Mouse (Mus musculus) mouse trophoblast stem cell (cell line): Measurements from ENCODE around the gene Zfp668.
"Not testable (repeated sequence)": the region's sequence is repeated elsewhere in the genome, so short reads cannot be mapped to it uniquely, and the experiment has no call there.

ENCODE experiments used
- in situ Hi-C, 2 experiments: fragments of 300-500 bp; cut with MseI, MboI; formaldehyde crosslinking; loops; 2 replicates in 1 of 2; 3 replicates in 1 of 2; pipeline ENCODE4 v1.15.1; 2025

Gene Zfp668

DNA sequence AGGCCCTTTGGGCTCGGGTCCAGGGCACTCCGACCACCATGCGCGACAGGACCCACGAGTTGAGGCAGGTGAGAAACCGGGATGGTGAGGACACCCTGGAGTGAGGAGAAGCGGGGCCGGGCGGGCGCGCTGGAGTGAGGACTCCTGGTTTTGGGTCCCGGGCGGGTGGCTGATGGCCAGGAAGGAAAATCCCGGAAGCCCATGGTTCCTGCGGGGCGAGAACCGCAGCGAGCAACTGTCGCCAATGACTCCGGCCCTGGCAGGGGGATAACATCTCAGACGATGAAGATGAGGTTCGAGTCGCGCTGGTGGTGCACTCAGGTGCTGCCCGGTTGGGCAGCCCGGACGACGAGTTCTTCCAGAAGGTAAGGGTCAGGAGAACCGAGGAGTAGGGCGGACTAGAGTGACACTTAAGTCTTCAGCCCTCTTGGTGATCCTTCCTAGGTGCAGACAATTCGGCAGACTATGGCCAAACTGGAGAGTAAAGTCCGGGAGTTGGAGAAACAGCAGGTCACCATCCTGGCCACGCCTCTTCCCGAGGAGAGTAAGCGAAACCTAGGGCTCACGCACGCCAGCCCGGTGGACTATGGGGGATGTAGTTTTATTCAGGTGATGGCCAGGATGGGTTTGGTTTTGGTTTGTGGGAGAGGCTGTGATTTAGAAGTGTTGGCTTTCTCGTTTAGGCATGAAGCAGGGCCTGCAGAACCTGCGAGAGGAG, 34.5 kb downstream of the Zfp668 start:
- in situ Hi-C loops, result no loop called here

DNA sequence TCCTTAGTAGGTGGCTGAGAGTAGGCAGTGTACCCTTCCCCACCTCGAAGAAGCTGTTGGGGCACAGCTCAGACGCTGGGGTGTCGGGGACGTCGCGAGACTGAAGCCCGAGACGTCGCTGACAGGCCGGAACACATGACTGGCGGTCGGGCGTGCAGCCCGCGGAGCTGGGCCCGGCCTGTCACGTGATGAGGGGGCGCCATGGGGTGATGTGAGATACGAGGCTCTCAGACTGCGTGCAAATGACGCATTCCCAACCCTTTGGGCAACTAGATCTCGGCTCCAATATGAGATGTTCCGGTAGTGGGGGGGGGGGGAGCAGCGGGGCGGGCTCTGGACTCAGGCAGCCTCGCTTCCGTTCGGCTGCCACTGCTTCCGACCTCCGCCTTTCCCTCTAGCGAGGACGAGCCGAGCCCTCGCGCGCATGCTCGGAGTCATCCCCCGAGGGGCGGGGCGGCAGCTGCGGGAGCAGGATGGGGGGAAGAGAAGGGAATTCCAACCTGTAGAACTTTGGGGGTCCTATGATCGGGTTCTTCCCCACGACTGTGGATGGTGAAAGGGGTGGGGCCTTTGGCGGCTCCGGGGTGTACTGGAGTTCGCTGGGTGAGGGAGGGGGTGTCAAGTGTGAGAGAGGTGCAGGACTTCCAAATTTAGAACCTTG, 35.2 kb downstream of the Zfp668 start:
- in situ Hi-C loops, result no loop called here

DNA sequence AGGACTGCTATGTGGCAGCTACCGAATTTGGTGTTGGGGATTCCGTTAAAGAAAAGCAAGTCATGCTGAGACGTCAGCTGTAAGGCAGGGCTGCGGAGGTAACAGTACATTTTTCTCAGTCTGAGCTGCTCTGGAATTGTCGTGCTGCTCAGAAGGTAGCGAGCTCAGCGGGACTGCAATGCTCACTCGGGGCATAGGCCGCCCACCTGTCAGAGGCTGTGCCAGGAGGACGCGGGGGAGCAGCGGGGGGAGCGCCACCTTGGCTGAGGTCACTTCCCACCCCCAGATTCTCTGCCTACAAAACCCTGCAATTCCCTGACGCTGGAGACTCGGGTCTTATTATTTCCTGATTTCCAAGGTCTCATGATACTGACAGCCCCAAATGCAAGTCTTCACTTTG, 35.7 kb downstream of the Zfp668 start:
- in situ Hi-C loops, result no loop called here

DNA sequence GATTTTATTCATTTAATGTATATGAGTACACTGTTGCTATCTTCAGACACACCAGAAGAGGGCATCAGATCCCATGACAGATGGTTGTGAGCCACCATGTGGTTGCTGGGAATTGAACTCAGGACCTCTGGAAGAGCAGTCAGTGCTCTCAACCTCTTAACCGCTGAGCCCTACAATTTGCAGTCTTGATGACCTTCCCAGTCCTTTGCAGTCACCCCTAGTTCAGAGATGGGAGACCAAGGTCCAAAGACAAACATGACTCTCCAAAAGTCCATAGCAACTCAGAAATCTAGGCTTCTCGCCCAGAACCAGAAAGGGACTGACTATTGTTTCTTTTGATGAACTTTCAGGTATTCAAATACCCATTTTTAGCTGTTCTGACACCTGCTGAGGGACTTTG, 36.6 kb downstream of the Zfp668 start:
- in situ Hi-C loops, result not testable (repeated sequence)

DNA sequence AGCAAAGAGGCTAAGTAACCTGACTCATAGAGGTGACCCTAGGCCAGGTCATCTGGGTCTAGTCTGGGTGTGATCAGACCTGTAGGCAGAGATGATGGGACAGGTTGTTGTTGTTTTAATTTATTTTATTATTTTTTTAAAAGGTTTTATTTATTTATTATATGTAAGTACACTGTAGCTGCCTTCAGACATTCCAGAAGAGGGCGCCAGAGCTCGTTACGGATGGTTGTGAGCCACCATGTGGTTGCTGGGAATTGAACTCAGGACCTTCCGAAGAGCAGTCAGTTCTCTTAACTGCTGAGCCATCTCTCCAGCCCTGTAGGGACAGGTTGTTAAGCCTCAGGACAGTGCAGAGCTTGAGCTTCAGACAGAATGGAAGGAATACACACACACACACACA, 38.8 kb downstream of the Zfp668 start:
- in situ Hi-C loops, result not testable (repeated sequence)

DNA sequence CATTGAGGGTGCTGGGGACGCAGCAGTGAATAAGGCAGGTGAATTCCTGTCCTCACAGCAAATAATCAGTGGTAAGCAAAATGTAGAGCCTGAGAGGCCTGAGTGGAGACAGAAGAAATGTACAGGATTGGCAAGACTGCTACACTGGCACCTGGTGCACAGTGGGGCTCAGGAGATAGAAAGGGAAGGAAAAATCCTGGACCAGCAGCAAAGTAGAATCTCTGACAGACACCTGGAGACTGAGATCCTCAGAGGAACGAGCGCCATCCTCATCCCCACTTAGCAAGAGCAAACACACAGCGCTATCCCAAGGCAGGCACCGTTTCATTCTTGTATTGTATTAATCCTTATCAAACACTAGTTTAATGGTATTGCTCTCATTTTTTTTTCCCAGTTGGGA, 39.2 kb downstream of the Zfp668 start:
- in situ Hi-C loops, result no loop called here

DNA sequence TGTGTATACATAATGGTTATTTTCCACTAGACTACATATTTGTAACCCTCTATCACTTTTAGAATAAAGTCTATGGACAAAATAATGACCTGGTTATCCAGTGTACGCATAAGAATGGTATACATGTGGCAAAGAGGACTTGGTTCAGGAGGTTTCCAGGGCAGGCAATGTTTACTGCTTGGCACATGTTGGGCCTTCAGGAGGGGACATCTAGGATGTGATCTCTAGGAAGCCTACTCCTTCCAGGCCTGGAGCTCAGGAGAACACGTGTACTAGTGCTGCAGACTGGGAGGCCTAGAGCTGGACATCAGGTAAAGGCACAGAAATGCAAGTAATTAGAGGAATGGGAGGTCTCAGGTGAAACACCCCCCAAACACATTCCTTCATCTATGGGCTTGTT, 41.1 kb downstream of the Zfp668 start:
- in situ Hi-C loops, result no loop called here

DNA sequence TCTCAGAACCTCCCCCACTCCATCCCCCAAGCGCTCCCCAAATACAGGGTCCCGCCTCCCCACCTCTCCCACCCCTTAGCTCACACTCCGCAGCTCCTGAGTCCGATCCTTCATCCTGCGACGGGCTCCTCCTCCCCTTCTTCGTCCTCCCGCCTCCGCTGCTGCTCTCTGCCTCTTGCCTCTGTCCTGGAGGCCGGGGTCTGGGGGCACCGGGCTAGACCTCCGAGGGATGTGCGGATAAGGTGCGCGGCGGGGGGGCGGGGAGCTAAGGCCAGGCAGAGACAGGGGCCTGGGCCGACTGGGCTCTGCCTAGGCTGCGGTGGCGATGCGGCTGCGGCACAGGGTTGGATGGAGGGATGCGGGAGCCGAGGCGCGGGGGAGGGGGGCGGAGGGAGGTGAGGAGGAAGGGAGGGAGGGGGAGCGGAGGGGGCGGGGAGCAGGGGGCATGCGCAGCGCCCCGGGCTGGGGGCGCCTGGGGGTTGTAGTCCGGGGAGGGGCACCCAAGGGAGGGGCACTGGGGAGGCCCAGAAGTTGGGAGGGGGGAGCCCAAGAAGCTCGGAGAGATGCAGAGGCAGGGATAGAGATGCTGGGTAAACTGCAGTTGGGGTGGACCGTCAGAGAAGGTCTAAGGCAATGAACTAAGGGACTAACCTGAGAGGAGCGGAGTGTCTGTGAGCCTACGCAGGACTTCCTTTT, 52.3 kb downstream of the Zfp668 start, which contains the start of the genes Stx4a and Stx1b:
TSS of gene Stx4a (plus strand) at position 119 of the 696 bp plus-strand sequence.
TSS of gene Stx1b (minus strand) at position 374 of the 696 bp plus-strand sequence.
- in situ Hi-C loops, result no loop called here

DNA sequence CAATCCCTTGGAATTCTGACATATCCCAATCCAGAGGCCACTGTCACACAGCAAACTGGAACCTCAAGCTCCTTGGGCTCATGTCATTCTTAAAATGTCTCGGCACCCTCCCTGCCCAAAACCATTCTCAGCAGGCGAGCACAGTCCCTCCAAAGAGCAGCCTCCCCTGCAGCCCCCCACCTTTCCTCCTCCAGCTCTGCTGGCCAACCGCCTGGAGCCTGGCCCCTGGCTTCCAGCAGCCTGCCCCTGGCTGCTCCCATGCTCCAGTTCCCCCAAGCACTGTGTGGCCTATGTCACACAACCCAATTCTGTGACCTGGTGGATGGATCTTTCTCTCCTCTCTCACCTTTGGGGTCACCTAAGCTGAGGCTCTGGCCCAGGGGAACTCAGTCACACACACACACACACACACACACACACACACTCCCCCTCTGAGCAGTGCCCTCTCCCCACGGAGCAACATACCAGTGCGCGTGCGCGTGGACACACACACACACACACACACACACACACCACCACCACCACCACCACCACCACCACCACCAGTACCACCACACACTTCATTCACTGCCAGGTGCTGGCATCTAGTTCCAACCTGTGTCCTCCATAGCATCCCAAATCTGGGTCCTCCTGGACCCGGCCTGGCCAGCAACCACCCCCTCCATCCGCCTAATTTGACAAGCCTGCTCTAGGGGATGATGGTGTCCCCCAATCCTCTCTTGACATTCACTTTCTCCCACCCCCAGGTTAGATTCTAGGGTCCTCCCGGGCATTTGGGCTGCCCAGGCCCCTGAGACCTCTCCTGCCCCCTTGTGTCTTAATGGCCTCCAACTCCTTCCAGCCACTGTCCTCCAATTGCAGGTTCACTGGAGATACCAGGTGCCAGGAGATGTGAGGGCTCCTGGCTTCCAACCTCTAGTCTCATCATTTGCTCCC, 53.1 kb downstream of the Zfp668 start:
- in situ Hi-C loops, result no loop called here

DNA sequence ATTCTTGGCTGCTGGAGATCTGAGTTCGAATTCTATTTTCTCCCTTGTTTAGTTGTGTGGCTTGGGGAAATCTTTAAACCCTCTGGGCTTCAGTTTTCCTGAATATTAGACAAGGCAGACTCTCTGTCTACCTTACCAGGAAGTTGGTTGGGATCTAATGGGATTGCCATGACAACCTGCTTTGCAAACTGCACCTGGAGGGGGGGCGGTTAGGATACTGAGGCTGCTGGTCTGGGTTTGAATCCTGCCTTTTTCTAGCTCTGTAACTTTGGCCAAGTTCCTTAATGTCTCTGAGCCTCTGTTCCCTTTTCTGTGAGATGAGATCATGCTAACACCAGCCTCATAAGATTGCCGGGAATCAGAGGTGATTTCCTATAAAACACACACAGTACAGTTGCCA, 54.1 kb downstream of the Zfp668 start:
- in situ Hi-C loops, result no loop called here

DNA sequence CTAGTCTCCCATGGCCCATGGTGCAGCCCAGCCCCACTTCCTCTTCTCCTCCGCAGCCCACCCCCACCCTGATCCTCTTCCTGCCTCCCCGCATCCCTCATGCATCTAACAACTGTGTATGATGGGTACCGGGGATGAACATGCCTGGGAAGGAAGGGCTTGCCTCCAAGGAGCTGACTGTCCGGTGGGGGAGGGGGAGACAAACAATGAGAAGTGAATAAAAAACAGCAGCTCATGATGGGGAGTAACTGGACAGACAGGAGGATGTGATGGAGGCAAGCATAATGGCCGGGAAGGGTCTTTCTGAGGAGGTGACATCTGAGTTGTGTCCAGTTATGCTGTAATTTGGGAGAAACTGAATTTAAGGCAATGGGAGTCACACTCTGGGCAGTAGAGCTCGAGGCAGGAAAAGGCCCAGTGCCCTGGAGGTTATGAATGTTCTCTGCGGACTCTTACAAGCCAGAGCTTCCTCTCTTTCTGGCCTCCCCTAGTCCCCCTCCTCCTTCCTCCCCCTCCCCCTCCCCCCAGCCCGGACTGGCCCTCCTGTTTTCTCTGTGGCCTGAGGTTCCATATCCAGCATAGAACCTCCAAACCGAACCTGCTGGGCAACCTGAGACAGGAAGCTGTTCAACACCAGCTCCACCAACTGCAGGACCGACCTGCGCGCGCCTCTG, 55.7 kb downstream of the Zfp668 start:
- in situ Hi-C loops, result no loop called here

DNA sequence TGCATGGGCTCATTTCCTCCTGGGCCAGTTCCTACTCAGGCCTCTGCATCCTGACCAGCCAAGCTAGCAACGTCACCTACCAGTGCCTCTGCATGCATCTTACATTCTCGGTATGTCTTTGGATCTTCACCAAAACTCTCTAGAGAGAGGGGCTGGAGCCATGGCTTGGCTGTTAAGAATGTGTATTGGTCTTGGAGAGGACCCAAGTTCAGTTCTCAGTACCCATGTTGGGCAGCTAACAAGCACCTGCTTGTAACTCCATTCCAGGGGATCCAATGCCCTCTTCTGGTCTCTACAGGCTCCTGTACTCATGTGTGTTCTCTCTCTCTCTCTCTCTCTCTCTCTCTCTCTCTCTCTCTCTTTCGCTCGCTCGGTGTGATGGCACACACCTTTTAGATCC, 58.9 kb downstream of the Zfp668 start:
- in situ Hi-C loops, result no loop called here

DNA sequence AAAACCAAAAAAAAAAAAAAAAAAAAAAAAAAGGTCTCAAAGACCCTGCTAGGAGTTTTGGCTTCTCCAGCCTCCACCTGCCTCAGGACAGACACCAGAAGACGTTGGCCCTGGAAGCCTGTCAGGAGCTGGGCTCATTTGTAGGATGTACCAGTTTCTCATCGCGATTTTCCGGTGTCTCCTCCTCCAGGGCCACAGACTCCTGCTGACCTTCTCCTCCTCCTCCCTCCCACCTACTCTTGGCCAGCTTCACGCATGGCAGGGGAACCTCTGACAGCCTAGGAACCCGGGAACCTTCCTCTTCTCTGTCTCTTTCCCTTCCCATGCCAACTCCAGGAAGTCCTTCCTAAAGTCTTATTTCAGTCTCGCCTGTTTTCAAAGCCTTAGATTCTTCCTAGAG, 59.6 kb downstream of the Zfp668 start:
- in situ Hi-C loops, result no loop called here

DNA sequence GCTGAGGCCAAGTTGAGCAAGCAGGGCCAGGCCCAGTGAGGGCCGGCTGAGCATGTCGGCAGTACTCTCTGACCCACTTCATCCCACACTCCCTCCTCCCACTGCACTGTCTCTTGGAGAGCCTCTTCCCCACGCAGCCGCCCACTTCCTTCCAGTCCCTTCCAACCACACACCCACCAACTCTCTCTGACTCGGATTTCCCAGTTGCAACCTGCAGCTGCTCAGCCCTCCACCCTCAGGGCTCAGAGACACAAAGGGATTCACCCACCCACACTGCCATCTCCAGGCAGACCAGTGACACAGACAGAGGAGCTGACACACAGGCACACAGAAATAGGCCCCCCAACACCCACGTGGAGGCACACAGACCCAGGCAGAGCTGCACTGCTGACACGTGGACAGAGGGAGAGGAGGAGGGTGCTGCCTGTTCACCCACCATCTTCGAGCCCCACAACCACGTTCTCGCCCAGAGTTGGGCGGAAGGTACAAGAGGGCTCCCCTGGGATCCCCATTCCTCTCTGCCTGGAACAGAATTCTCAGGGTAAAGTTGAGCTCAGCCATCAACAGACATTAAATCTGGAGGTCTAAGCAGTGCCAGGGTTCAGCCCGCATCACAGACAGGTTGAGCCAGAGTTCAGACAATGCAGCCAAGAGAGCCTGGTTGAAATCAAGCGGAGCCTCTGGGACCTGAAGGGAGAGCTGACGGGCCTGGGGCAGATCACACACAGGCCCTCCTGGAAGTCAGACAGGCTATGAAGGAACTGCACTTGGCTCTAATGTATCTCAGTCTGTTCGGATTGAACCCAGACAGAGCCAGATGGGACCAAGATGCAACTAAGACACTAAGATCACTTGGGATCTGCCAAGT, 60.4 kb downstream of the Zfp668 start:
- in situ Hi-C loops, result no loop called here

DNA sequence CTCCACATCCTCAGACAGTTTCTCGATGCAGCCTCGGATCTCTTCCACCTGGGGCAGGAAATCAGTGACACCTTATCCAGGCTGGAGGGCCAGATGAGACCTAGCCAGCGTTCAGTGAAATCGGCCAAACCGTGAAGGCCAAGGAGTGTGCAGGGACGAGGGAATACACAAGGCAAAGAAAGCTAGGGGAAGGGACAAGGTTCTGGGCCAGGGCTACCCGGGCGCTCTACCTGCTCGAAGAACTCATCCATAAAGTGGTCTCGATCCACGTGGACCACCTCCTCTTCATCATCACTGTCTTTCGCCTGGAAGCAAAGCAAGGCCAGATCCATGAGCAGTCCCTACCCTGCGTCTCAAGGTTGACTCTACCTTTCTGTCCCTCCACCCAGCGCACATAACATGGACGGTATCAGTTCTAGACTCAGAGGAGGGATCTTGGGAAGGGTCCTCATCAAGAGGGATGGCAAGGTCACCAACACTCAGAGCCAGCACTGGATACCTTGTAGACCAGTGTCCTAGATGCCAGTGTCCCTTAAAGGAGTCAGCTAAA, 61.4 kb downstream of the Zfp668 start:
- in situ Hi-C loops, result no loop called here

DNA sequence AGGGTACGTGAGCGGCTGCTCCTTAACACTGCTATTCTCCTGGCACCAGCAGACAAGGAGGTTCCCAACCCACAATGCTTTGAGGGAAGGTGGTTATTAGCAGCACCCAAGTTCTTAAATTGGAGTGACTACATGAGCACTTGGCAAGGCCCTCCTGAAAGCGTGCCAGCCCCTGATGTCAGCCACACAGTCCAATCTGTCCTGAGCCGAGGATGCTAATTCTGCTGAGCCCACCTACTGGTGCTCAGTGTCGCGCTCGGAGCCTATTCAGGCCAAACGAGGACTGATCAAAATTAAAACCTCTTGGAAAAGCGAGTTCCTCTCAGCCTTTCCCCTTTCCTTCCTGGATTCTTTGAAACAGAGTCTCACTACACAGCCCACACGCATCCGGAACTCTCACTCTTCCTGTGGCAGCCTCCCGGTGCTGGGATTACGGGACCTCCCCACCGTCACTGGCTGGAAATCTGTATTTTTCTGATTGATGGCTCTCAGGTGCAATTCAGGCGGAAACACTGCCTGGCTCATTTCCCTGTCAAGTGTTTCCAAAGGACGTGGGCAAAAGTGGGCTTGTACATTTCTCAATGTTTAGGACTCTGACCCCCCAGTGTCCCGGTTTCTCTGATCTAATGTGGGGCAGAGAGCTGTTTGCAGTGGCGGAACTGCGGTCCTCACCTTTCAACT, 62.2 kb downstream of the Zfp668 start:
- in situ Hi-C loops, result no loop called here

DNA sequence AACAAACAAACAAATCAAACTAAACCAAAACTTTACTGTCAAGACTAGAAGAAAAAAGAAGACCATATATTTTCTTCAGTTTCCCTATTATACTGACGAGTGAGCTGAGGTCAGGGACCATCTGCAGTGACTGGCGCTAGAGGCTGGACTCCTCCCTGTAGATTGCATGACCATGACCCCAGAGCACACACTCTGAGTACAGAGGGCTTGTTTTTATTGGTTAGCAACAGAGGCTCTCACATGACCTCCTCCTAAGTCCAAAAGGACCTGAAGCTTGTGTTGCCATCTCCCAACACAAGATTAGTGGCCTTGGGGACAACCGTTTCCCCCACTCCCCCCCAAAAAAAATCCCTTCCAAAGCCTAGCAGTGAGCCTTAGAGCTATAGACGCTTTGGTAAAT, 62.8 kb downstream of the Zfp668 start:
- in situ Hi-C loops, result no loop called here
